Mouse (Mus musculus) kidney, embryonic 15.5 days (tissue): ENCODE measurements around the gene Zbtb38. TPM values are rescaled to one million over a fixed set of nuclear protein-coding genes. Genes with fewer than 3 reads are reported as not detected.

ENCODE experiments used
- ATAC-seq: fragments of 200-750 bp; cut with Nextera tagmentation; replicated peaks from 2 replicates; pipeline ENCODE4 v1.8.0; 2017; ENCODE audit warnings: moderate TSS enrichment; ENCODE audit not compliant: low FRiP score
- H3K27ac ChIP-seq: fragments of 300-500 bp; sonication (generic); 2 replicates; pipeline ENCODE4 v1.5.1; 2015; ENCODE audit warnings: mild to moderate bottlenecking, inconsistent platforms
- H3K27me3 ChIP-seq: fragments of 300-500 bp; sonication (generic); 2 replicates; pipeline ENCODE4 v1.6.1; 2015; ENCODE audit warnings: inconsistent platforms
- H3K36me3 ChIP-seq: fragments of 300-500 bp; sonication (generic); 2 replicates; pipeline ENCODE4 v1.6.1; 2015; ENCODE audit warnings: inconsistent platforms
- H3K4me1 ChIP-seq: fragments of 300-500 bp; sonication (generic); 2 replicates; pipeline ENCODE4 v1.6.1; 2015; ENCODE audit warnings: inconsistent platforms
- H3K4me2 ChIP-seq: fragments of 300-500 bp; sonication (generic); 2 replicates; pipeline ENCODE4 v1.6.1; 2015; ENCODE audit warnings: moderate library complexity, mild to moderate bottlenecking, inconsistent platforms
- H3K4me3 ChIP-seq: fragments of 300-500 bp; sonication (generic); replicated peaks from 2 replicates; pipeline ENCODE4 v1.5.1; 2015; ENCODE audit warnings: mild to moderate bottlenecking, inconsistent platforms
- H3K9ac ChIP-seq: fragments of 300-500 bp; sonication (generic); 2 replicates; pipeline ENCODE4 v1.6.1; 2015; ENCODE audit warnings: mild to moderate bottlenecking, inconsistent platforms
- H3K9me3 ChIP-seq: fragments of 300-500 bp; sonication (generic); replicated peaks from 2 replicates; pipeline ENCODE4 v1.6.1; 2016; ENCODE audit warnings: inconsistent platforms
- WGBS: fragments of 180-500 bp; shearing (Covaris S2); methylation state at CpG from one replicate; pipeline ENCODE4 v1.1.7; 2015; ENCODE audit warnings: mixed read lengths; 5-methylcytosine and 5-hydroxymethylcytosine counted together
- polyA plus RNA-seq: library from polyadenylated mRNA; unstranded; fragments of >200 nt; fragmentation: Nextera tagmentation; extraction: Ambion mirVana; gene quantifications from 2 replicates; pipeline ENCODE4 v1.2.1, GENCODE M21; 2015

Zbtb38 gene
- 20.6 TPM in 2 replicates for polyA plus RNA-seq

DNA sequence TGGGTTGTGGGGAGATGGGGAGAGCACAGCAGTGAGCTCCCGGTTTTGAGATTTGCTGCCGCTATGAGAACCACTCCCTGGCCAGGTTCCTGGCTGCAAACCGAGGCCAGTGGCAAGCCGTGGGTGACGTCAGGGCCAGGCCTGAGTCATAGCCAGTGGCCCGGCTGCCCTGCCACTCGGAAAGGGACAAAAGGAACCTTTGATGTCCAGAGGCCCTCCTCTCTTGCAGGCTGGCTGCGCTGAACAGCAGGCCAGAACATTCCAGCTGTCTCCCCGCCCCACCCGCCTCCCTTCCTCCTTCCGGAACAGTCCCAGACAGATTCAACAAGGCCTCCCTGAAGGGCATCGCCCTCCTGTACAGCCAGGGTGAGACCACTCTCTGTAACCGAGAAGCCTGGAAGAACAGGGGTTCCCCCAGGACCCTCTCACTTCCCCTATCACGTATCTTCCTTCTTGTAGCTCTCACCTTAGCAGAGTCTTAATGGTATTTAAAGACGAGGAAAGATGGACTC, at the start of gene Zbtb38:
Zbtb38 (minus strand) TSS at position 229 of the 512 bp plus-strand sequence.
- Histone ChIP-seq H3K9ac (no peak within 1 kb of the TSS), H3K27me3 (no peaks in the 10 kb centered on the region), H3K27ac (0 out of 2 replicates have a peak within 1 kb of the TSS, but pooled peaks have one; percentile 19), H3K4me3 (no peak within 1 kb of the TSS), H3K9me3 (no peaks in the 10 kb centered on the region), H3K4me2 (peak within 1 kb of the TSS; percentile 18; the same call in 1 of the 2 replicates), H3K36me3 (0 out of 2 replicates have a peak, but pooled peaks cover 4% of the 10 kb centered on the region), H3K4me1 (peaks cover 8% of the 10 kb centered on the region)
- peak; percentile 89 for ATAC-seq
- WGBS: 24% methylated on average over 15 of the region's 15 CpGs

- Histone ChIP-seq H3K9me3 (no peaks in the 10 kb centered on the region), H3K27ac (0 out of 2 replicates have a peak overlapping the region, but pooled peaks have one; percentile 3), H3K27me3 (no peaks in the 10 kb centered on the region), H3K36me3 (no peaks in the 10 kb centered on the region), H3K4me3 (no peak overlapping the region), H3K4me2 (no peak overlapping the region), H3K9ac (no peak overlapping the region), H3K4me1 (peaks cover 16% of the 10 kb centered on the region)
- no peak for ATAC-seq
- 20% methylated on average over 5 of the region's 5 CpGs for WGBS
Measured at GRCm38 (mm10) chr9:96800131-96800825, 47.6 kb upstream of the Zbtb38 start.

GRCm38 (mm10) chr9:96797311-96797710, 44.7 kb upstream of the Zbtb38 start:
- Histone ChIP-seq H3K9ac (no peak overlapping the region), H3K36me3 (no peaks in the 10 kb centered on the region), H3K4me2 (no peak overlapping the region), H3K27ac (no peak overlapping the region), H3K4me1 (peaks cover 19% of the 10 kb centered on the region), H3K27me3 (no peaks in the 10 kb centered on the region), H3K9me3 (no peaks in the 10 kb centered on the region), H3K4me3 (no peak overlapping the region)
- ATAC-seq: no peak
- 95% methylated on average over 3 of the region's 3 CpGs for WGBS

GRCm38 (mm10) chr9:96795399-96795928, 42.8 kb upstream of the Zbtb38 start:
- Histone ChIP-seq H3K27ac (peak overlapping the region; percentile 64), H3K4me1 (peaks cover 13% of the 10 kb centered on the region), H3K36me3 (no peaks in the 10 kb centered on the region), H3K4me3 (peak overlapping the region; percentile 45), H3K27me3 (no peaks in the 10 kb centered on the region), H3K9ac (peak overlapping the region; percentile 47; the same call in 1 of the 2 replicates), H3K9me3 (no peaks in the 10 kb centered on the region), H3K4me2 (peak overlapping the region; percentile 77)
- ATAC-seq: peak; percentile 87
- 9% methylated on average over 10 of the region's 10 CpGs for WGBS

DNA sequence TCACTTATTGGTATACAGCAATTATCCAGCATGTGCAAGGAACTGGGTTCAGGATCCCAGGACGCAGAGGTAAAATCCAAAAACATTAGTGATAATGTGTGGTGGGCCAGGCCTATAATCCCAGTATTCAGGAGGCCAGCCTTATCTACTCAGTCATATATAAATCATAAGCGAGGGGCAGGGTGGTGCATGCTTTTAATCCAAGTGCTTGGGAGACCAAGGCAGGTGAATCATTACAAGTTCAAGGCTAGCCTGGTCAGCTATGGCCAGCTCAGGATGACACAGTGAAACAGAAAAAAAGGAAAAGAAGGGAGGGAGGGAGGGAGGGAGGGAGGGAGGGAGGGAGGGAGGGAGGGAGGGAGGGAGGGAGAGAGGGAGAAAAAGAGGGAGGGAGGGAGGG, 42.0 kb upstream of the Zbtb38 start:
- no peaks in the 10 kb centered on the region for H3K27me3 ChIP-seq
- no peak overlapping the region for H3K27ac ChIP-seq
- no peak overlapping the region for H3K9ac ChIP-seq
- no peaks in the 10 kb centered on the region for H3K9me3 ChIP-seq
- H3K4me1 ChIP-seq: peaks cover 8% of the 10 kb centered on the region; the same call in 1 of the 2 replicates
- H3K4me2 ChIP-seq: no peak overlapping the region
- ATAC-seq: no peak
- no peaks in the 10 kb centered on the region for H3K36me3 ChIP-seq
- 95% methylated on average over 2 of the region's 2 CpGs for WGBS
- H3K4me3 ChIP-seq: no peak overlapping the region

DNA sequence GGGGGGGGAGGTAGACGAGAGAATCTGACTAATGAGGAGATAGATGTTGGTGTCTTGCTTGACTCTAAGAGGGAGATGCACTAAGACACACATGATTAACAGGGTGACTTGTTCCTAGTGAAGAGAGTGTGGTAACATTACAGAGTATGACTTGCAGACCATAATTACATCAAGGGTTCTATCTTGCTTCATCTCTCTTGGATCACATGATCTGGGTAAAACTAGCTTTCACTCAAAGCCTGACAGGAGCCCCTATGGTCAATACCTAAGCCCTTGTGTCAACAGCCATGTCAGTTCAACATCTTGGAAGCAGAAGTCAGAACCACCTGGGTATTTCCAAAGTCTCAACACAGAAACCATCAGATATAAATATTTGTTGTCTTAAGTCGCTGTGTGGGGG, 39.9 kb upstream of the Zbtb38 start:
- WGBS: 71% methylated on average over 2 of the region's 2 CpGs
- no peak overlapping the region for H3K4me2 ChIP-seq
- H3K4me1 ChIP-seq: peaks cover 20% of the 10 kb centered on the region

GRCm38 (mm10) chr9:96790389-96791007, 37.9 kb upstream of the Zbtb38 start:
- H3K9ac ChIP-seq: no peak overlapping the region
- H3K9me3 ChIP-seq: no peaks in the 10 kb centered on the region
- H3K36me3 ChIP-seq: no peaks in the 10 kb centered on the region
- no peak overlapping the region for H3K27ac ChIP-seq
- no peak overlapping the region for H3K4me3 ChIP-seq
- no peaks in the 10 kb centered on the region for H3K27me3 ChIP-seq
- no peak for ATAC-seq
- 49% methylated on average over 4 of the region's 4 CpGs for WGBS
- no peak overlapping the region for H3K4me2 ChIP-seq
- H3K4me1 ChIP-seq: peaks cover 34% of the 10 kb centered on the region

More for the DNA sequence above, 39.9 kb upstream of the Zbtb38 start:
- Histone ChIP-seq H3K36me3 (no peaks in the 10 kb centered on the region), H3K9me3 (no peaks in the 10 kb centered on the region), H3K4me3 (no peak overlapping the region), H3K27me3 (no peaks in the 10 kb centered on the region), H3K9ac (no peak overlapping the region), H3K27ac (no peak overlapping the region)
- no peak for ATAC-seq

DNA sequence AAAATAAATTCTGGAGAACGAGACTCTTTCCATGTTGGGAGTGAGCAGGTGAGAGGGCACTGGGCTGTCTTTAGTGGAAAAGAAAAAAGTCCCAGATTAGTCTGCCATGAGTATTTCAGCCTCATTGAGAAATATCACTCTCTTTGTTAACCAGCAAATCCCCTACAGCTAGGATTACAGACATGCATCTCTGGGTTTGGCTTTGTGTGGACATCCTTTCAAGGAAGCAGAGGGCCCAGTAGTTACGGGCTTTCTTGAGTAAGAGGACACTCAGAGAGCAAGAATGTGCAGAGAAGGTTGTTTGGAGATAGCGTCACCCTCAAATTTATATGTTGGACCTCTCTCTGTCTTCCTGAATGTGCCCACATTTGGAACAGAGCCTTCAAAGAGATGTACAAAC, 37.3 kb upstream of the Zbtb38 start:
- H3K36me3 ChIP-seq: no peaks in the 10 kb centered on the region
- no peaks in the 10 kb centered on the region for H3K9me3 ChIP-seq
- H3K27ac ChIP-seq: no peak overlapping the region
- H3K9ac ChIP-seq: no peak overlapping the region
- H3K4me2 ChIP-seq: no peak overlapping the region
- H3K27me3 ChIP-seq: no peaks in the 10 kb centered on the region
- ATAC-seq: no peak
- 72% methylated on average over 3 of the region's 3 CpGs for WGBS
- no peak overlapping the region for H3K4me3 ChIP-seq
- H3K4me1 ChIP-seq: peaks cover 35% of the 10 kb centered on the region

DNA sequence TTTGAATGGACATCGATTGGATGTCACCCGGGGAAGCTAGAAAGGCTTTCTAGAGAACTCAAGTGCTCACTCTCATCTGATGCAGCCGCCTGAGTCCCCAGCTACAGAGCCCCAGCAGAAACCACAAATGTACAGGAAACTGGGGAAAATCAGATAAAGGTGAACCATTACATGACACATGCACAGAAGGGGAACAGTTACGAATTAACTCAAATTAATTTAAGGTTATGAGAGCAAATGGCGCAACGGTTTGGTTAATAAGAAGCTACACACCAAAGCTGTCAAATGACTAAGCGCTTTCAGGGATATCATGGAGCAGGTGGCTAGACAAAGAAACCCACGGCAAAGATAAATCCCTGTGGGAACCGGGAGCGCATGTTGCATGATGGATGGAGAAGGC, 35.2 kb upstream of the Zbtb38 start:
- WGBS: 66% methylated on average over 10 of the region's 10 CpGs
- Histone ChIP-seq H3K4me2 (peak overlapping the region; percentile 33), H3K36me3 (no peaks in the 10 kb centered on the region), H3K4me3 (peak overlapping the region; percentile 8), H3K27ac (peak overlapping the region; percentile 45), H3K9me3 (no peaks in the 10 kb centered on the region), H3K9ac (no peak overlapping the region), H3K4me1 (peaks cover 41% of the 10 kb centered on the region), H3K27me3 (no peaks in the 10 kb centered on the region)
- 0 out of 2 replicates have a peak, but pooled peaks have one; percentile 11 for ATAC-seq

DNA sequence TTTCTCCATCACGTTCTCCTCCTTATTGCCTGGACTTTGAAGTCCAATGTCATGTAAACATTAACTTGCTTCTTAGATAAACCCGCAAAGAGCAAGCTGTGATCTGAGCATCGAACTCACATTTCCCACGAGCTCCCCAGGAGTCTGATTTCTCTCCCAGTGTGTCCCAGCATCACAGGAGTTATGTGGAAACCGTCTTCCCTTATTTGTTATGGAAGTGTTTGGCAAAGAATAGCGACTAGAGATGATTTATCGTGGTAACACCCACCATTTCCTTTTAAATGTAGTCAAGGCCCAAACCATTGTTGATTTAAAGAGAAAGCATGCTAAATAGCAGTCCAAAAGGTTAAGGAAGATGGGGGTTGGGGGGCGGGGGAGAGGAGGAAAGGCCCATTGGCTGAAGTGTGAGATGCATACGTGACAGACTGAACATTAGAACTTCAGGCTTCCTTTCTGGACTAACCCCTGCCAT, 33.3 kb upstream of the Zbtb38 start:
- Histone ChIP-seq H3K9me3 (no peaks in the 10 kb centered on the region), H3K4me1 (peaks cover 41% of the 10 kb centered on the region), H3K9ac (no peak overlapping the region), H3K27me3 (no peaks in the 10 kb centered on the region), H3K27ac (peak overlapping the region; percentile 82), H3K36me3 (no peaks in the 10 kb centered on the region), H3K4me2 (peak overlapping the region; percentile 19), H3K4me3 (no peak overlapping the region)
- 25% methylated on average over 9 of the region's 9 CpGs for WGBS
- ATAC-seq: peak; percentile 63; the same call in 1 of the 2 replicates

- Histone ChIP-seq H3K27me3 (no peaks in the 10 kb centered on the region), H3K9me3 (no peaks in the 10 kb centered on the region), H3K36me3 (no peaks in the 10 kb centered on the region), H3K27ac (peak overlapping the region; percentile 82), H3K9ac (no peak overlapping the region), H3K4me2 (0 out of 2 replicates have a peak overlapping the region, but pooled peaks have one; percentile 19), H3K4me1 (peaks cover 41% of the 10 kb centered on the region), H3K4me3 (no peak overlapping the region)
- ATAC-seq: no peak
- 69% methylated on average over 3 of the region's 3 CpGs for WGBS
Measured at GRCm38 (mm10) chr9:96785187-96785586, 32.6 kb upstream of the Zbtb38 start.

- no peak overlapping the region for H3K9ac ChIP-seq
- H3K36me3 ChIP-seq: no peaks in the 10 kb centered on the region
- no peaks in the 10 kb centered on the region for H3K9me3 ChIP-seq
- no peak overlapping the region for H3K4me3 ChIP-seq
- no peak overlapping the region for H3K4me2 ChIP-seq
- no peak for ATAC-seq
- 90% methylated on average over 9 of the region's 9 CpGs for WGBS
- peaks cover 40% of the 10 kb centered on the region for H3K4me1 ChIP-seq
- no peak overlapping the region for H3K27ac ChIP-seq
- no peaks in the 10 kb centered on the region for H3K27me3 ChIP-seq
Measured at GRCm38 (mm10) chr9:96783667-96784066, 31.0 kb upstream of the Zbtb38 start.
